Mouse (Mus musculus): Measurements from ENCODE around the gene Cdh23.

Gene Cdh23

DNA sequence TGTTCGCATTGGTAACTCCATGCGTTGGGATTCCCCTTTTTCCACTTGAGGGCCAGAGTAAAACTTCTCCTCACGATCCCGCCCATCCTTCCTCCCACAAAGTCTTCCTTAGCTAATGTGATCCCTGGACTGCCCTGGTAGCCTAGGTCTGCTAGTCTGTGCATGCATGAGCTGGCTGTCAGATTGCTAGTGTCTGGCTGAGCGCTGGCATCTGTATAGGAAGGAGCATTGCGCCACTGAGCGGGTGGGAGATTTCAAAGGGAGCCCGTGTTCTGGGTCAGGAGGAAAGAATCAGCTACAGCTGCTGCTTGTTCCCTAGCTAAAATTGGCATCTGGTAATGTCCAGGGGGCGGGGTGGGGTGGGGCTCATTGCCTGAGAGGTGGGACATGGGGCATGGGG lies 400.3 kb downstream of the Cdh23 start:
- Histone ChIP-seq H3K27me3 (ENCODE audit: control insufficient read depth, insufficient read depth, low read length, poor library complexity, severe bottlenecking) (no peaks in the 10 kb centered on the region), H3K36me3 (ENCODE audit: control insufficient read depth, insufficient read depth, low read length, poor library complexity, severe bottlenecking) (peaks cover 26% of the 10 kb centered on the region)
- DNase-seq (ENCODE audit: low read depth, low spot score), result no peak

DNA sequence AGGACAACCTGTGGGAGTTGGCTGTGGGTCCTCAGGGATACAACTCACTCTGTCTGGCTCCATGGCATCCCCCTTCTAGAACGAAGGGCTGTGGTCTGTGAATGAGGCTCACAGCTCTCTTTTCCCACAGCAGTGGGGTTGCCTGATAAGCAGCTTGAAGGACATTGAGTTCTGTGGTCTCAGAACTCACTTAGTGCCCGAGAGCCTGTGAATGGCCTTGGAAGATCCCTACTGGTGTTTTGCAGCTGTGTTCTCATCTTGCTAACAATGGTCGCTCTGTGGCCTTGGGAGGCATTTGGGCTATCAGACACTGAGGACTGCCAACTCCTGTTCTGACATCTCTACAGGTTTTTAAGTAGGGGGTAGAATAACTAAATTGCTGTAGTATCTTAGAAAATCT lies 400.9 kb downstream of the Cdh23 start:
- no peaks in the 10 kb centered on the region for H3K27me3 ChIP-seq (ENCODE audit: control insufficient read depth, insufficient read depth, low read length, poor library complexity, severe bottlenecking)
- peaks cover 24% of the 10 kb centered on the region for H3K36me3 ChIP-seq (ENCODE audit: control insufficient read depth, insufficient read depth, low read length, poor library complexity, severe bottlenecking)
- no peak for DNase-seq (ENCODE audit: low read depth, low spot score)

- Histone ChIP-seq H3K27me3 (ENCODE audit: control insufficient read depth, insufficient read depth, low read length, poor library complexity, severe bottlenecking) (no peaks in the 10 kb centered on the region), H3K36me3 (ENCODE audit: control insufficient read depth, insufficient read depth, low read length, poor library complexity, severe bottlenecking) (peaks cover 20% of the 10 kb centered on the region)
- no peak for DNase-seq (ENCODE audit: low read depth, low spot score)
Observed at GRCm38 (mm10) chr10:60294621-60295020, 401.7 kb downstream of the Cdh23 start.

GRCm38 (mm10) chr10:60292209-60292608 lies 404.1 kb downstream of the Cdh23 start:
- Histone ChIP-seq H3K27me3 (ENCODE audit: control insufficient read depth, insufficient read depth, low read length, poor library complexity, severe bottlenecking) (no peaks in the 10 kb centered on the region), H3K36me3 (ENCODE audit: control insufficient read depth, insufficient read depth, low read length, poor library complexity, severe bottlenecking) (peaks cover 16% of the 10 kb centered on the region)
- no peak for DNase-seq (ENCODE audit: low read depth, low spot score)

- DNase-seq (ENCODE audit: low read depth, low spot score), result no peak
- Histone ChIP-seq H3K27me3 (ENCODE audit: control insufficient read depth, insufficient read depth, low read length, poor library complexity, severe bottlenecking) (no peaks in the 10 kb centered on the region), H3K36me3 (ENCODE audit: control insufficient read depth, insufficient read depth, low read length, poor library complexity, severe bottlenecking) (peaks cover 13% of the 10 kb centered on the region; the same call in 1 of the 2 replicates)
Observed at GRCm38 (mm10) chr10:60290739-60291110, 405.6 kb downstream of the Cdh23 start.

- no peaks in the 10 kb centered on the region for H3K27me3 ChIP-seq (ENCODE audit: control insufficient read depth, insufficient read depth, low read length, poor library complexity, severe bottlenecking)
- peak; percentile 67 for DNase-seq (ENCODE audit: low read depth, low spot score)
- peaks cover 12% of the 10 kb centered on the region for H3K36me3 ChIP-seq (ENCODE audit: control insufficient read depth, insufficient read depth, low read length, poor library complexity, severe bottlenecking)
Observed at GRCm38 (mm10) chr10:60290026-60290738, 406.1 kb downstream of the Cdh23 start.

DNA sequence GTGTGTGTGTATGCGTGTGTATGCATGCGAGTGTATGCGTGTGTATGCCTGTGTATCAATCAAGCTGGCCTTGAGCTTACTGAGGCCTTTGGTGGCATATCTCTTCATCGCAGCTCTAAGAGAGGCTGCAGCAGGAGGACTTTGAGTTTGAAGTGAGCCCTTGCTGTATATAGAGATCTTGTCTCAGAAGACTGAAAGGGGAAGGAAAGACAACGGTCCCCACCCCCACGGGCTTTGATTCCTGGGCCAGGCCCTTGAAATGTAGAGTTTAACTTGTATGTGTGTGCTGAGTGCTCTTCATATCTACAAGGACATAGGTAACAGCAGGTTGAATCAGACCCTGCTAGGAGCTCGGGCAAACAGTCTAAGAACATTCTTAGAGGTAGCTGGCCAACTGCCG lies 407.1 kb downstream of the Cdh23 start:
- DNase-seq (ENCODE audit: low read depth, low spot score), result peak; percentile 61
- H3K27me3 ChIP-seq (ENCODE audit: control insufficient read depth, insufficient read depth, low read length, poor library complexity, severe bottlenecking), result no peaks in the 10 kb centered on the region
- H3K36me3 ChIP-seq (ENCODE audit: control insufficient read depth, insufficient read depth, low read length, poor library complexity, severe bottlenecking), result peaks cover 8% of the 10 kb centered on the region

- H3K27me3 ChIP-seq (ENCODE audit: control insufficient read depth, insufficient read depth, low read length, poor library complexity, severe bottlenecking), result no peaks in the 10 kb centered on the region
- DNase-seq (ENCODE audit: low read depth, low spot score), result no peak
- H3K36me3 ChIP-seq (ENCODE audit: control insufficient read depth, insufficient read depth, low read length, poor library complexity, severe bottlenecking), result peaks cover 2% of the 10 kb centered on the region
Observed at GRCm38 (mm10) chr10:60287726-60288125, 408.6 kb downstream of the Cdh23 start.

DNA sequence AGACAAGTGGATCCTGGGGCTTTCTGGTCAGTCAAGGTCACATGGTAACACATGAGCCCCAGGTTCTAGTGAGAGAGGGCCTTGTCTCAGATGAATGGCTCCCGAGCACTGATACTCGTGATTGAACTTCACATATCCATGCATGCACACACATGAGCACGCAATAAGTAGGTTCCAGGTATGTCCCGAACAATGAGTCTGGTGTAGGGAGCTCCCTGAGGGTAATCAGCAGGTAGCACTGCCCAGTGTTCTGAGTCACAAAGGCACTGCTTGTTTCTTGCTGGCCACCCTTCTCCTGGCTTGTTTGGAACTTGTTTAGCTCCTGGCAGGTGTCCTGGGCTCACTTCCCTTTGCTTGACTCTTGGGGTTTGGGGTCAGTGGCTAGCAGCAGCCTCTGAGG lies 409.1 kb downstream of the Cdh23 start:
- H3K27me3 ChIP-seq (ENCODE audit: control insufficient read depth, insufficient read depth, low read length, poor library complexity, severe bottlenecking), result no peaks in the 10 kb centered on the region
- peaks cover 2% of the 10 kb centered on the region for H3K36me3 ChIP-seq (ENCODE audit: control insufficient read depth, insufficient read depth, low read length, poor library complexity, severe bottlenecking)
- peak; percentile 48 for DNase-seq (ENCODE audit: low read depth, low spot score)

GRCm38 (mm10) chr10:60286546-60286945 lies 409.7 kb downstream of the Cdh23 start:
- H3K36me3 ChIP-seq (ENCODE audit: control insufficient read depth, insufficient read depth, low read length, poor library complexity, severe bottlenecking), result no peaks in the 10 kb centered on the region; the same call in 1 of the 2 replicates
- peak; percentile 39 for DNase-seq (ENCODE audit: low read depth, low spot score)
- H3K27me3 ChIP-seq (ENCODE audit: control insufficient read depth, insufficient read depth, low read length, poor library complexity, severe bottlenecking), result no peaks in the 10 kb centered on the region

DNA sequence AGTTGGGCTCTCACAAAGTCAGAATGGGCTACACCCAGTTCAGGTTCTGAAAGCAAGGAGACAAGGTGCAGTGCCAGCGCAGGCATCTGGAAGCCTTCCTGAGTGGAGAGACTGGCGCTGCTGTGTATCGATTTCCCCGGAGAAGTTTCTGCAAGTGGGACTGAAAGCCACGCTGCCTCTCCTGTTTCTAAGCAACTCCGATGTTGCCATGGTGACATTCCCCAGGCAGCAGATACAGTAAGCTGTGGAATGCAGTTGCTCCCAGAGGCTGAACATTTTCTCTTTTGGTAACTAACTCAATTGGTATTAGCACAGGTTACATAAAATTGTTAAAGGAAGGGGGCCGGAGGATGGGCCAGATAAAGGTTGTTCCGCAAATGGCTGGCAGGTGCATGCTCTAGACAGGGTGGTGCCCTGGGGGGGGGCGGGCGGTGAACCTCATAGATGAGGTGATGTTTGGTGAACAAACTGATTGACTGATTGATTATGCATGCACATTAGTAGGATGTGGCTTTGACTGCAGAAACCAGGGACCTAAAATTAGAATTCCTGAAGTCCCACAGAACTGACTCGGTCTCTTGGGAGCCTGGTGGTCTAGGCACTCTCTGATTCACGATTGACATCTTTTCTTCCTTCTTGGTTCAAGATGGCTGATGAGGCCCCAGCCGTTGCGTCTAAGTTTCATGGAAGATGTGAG lies 410.5 kb downstream of the Cdh23 start:
- H3K36me3 ChIP-seq (ENCODE audit: control insufficient read depth, insufficient read depth, low read length, poor library complexity, severe bottlenecking), result no peaks in the 10 kb centered on the region; the same call in 1 of the 2 replicates
- no peaks in the 10 kb centered on the region for H3K27me3 ChIP-seq (ENCODE audit: control insufficient read depth, insufficient read depth, low read length, poor library complexity, severe bottlenecking)
- peak; percentile 72 for DNase-seq (ENCODE audit: low read depth, low spot score)

GRCm38 (mm10) chr10:60285183-60285582 lies 411.1 kb downstream of the Cdh23 start:
- no peaks in the 10 kb centered on the region; the same call in 1 of the 2 replicates for H3K36me3 ChIP-seq (ENCODE audit: control insufficient read depth, insufficient read depth, low read length, poor library complexity, severe bottlenecking)
- DNase-seq (ENCODE audit: low read depth, low spot score), result no peak
- no peaks in the 10 kb centered on the region for H3K27me3 ChIP-seq (ENCODE audit: control insufficient read depth, insufficient read depth, low read length, poor library complexity, severe bottlenecking)

- peaks cover 1% of the 10 kb centered on the region; the same call in 1 of the 2 replicates for H3K36me3 ChIP-seq (ENCODE audit: control insufficient read depth, insufficient read depth, low read length, poor library complexity, severe bottlenecking)
- no peaks in the 10 kb centered on the region for H3K27me3 ChIP-seq (ENCODE audit: control insufficient read depth, insufficient read depth, low read length, poor library complexity, severe bottlenecking)
- DNase-seq (ENCODE audit: low read depth, low spot score), result no peak
Observed at GRCm38 (mm10) chr10:60284676-60285111, 411.6 kb downstream of the Cdh23 start.

DNA sequence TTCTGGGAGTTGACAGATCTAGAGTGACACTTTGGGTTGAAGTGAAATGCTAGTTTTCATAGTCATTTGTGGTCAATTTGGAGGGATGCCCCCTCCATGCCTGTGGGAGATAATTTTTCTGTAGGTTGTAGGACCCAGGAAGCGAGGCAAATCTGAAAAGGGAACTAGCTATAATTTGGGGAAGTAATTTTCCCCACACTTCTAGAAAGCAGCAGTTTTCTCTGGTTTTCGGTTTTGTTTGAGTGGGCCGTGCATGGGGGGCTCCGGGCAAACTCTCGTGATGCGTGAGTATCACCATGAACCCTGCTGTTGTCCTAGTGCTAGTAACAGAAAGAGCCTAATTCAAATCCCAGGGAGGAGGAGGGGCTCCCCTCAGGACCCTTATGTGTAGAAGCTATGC lies 412.0 kb downstream of the Cdh23 start:
- DNase-seq (ENCODE audit: low read depth, low spot score), result peak; percentile 78
- no peaks in the 10 kb centered on the region for H3K27me3 ChIP-seq (ENCODE audit: control insufficient read depth, insufficient read depth, low read length, poor library complexity, severe bottlenecking)
- H3K36me3 ChIP-seq (ENCODE audit: control insufficient read depth, insufficient read depth, low read length, poor library complexity, severe bottlenecking), result peaks cover 1% of the 10 kb centered on the region; the same call in 1 of the 2 replicates

Data from splenic B cell, adult 2 months (primary cell).